Mouse (Mus musculus) midbrain, embryonic 10.5 days (tissue): ENCODE data around the gene Gpc2. TPM values are rescaled to one million over a fixed set of nuclear protein-coding genes. Genes with fewer than 3 reads are reported as not detected.

Source experiments
- DNase-seq: peaks from one replicate; pipeline ENCODE4 v3.0.0-alpha.2; 2017; ENCODE audit warnings: low spot score
- H3K27ac ChIP-seq: fragments of 300-500 bp; sonication (generic); replicated peaks from 2 replicates; pipeline ENCODE4 v1.5.1; 2016; ENCODE audit warnings: mild to moderate bottlenecking
- H3K27me3 ChIP-seq: fragments of 300-500 bp; sonication (generic); 2 replicates; pipeline ENCODE4 v1.6.1; 2016; ENCODE audit warnings: low read depth, mild to moderate bottlenecking; ENCODE audit not compliant: poor library complexity, severe bottlenecking
- H3K36me3 ChIP-seq: fragments of 300-500 bp; sonication (generic); 2 replicates; pipeline ENCODE4 v1.6.1; 2016; ENCODE audit warnings: mild to moderate bottlenecking, moderate library complexity
- H3K4me1 ChIP-seq: fragments of 300-500 bp; sonication (generic); 2 replicates; pipeline ENCODE4 v1.6.1; 2016
- H3K4me3 ChIP-seq: fragments of 300-500 bp; sonication (generic); 2 replicates; pipeline ENCODE4 v1.5.1; 2016; ENCODE audit warnings: mild to moderate bottlenecking, moderate library complexity
- H3K9me3 ChIP-seq: fragments of 300-500 bp; sonication (generic); replicated peaks from 2 replicates; pipeline ENCODE4 v1.6.1; 2016; ENCODE audit warnings: mild to moderate bottlenecking
- WGBS: fragments of 180-500 bp; shearing (Covaris S2); methylation state at CpG from one replicate; pipeline ENCODE4 v1.1.7; 2016; 5-methylcytosine and 5-hydroxymethylcytosine counted together
- polyA plus RNA-seq: library from polyadenylated mRNA; unstranded; fragments of >200 nt; fragmentation: Nextera tagmentation; extraction: Ambion mirVana; gene quantifications from 2 replicates; pipeline ENCODE4 v1.2.1, GENCODE M21; 2016

The Gpc2 gene
- polyA plus RNA-seq, 1 experiment from 2014 or later, result 42.9 TPM

DNA sequence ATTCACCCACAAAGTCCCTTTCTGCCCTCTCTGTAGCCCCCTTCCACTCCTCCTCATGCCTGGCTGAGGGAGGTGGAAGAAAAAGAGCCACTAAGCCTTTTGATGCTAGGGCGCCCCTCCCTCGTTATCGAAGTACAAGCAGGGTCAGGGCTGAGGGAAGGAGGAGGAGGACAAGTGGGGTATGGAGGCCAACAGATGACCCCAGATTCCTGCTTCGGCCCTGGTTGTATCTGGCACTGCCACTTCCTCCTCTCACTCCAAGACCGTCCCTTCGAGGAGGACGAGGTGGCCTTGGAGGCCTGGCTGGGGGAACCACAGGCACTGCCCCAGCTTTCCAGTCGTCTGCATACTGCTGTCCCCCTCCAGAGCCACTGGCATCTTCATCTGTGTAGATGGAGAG is 5.6 kb downstream of the Gpc2 start:
- Histone ChIP-seq H3K4me1 (peaks cover 83% of the 10 kb centered on the region), H3K36me3 (peaks cover 47% of the 10 kb centered on the region), H3K27me3 (peaks cover 25% of the 10 kb centered on the region), H3K4me3 (peak overlapping the region; percentile 55; the same call in 1 of the 2 replicates), H3K27ac (no peak overlapping the region), H3K9me3 (no peaks in the 10 kb centered on the region)
- no peak for DNase-seq
- 57% methylated on average over 8 of the region's 8 CpGs for WGBS

DNA sequence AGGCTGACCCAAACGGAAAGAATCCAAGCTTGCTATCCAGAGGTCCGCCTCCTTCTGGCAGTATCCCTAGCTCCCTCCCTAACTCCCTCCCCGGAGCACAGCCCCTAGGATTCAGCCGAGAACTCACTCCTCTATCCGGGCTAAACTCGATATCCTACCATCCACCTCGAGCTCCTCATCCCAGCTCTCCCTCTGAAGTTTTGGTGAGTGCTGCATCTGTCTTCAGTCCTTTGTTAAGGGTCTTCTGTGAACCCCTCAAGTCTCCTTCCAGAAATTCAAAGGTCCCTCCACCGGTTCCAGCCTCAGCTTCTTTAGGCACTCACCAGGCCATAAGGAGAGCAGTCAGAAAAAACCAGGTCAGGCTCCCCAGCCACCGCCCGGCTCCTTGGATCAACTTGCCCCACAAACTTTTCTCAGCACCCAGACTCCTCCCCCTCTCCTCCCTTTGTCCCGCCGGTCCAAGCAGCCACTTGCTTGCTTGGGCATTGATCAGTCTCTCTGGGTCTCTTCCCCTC is 7.3 kb downstream of the Gpc2 start, which contains the start of gene Gal3st4:
TSS of gene Gal3st4 (minus strand) at position 432 of the 515 bp plus-strand sequence.
- Histone ChIP-seq H3K4me3 (peak within 1 kb of the TSS; percentile 51), H3K27ac (peak within 1 kb of the TSS; percentile 84), H3K36me3 (peaks cover 34% of the 10 kb centered on the region), H3K4me1 (peaks cover 66% of the 10 kb centered on the region), H3K9me3 (no peaks in the 10 kb centered on the region), H3K27me3 (peaks cover 25% of the 10 kb centered on the region)
- peak; percentile 72 for DNase-seq
- WGBS, result 2% methylated on average over 12 of the region's 12 CpGs

DNA sequence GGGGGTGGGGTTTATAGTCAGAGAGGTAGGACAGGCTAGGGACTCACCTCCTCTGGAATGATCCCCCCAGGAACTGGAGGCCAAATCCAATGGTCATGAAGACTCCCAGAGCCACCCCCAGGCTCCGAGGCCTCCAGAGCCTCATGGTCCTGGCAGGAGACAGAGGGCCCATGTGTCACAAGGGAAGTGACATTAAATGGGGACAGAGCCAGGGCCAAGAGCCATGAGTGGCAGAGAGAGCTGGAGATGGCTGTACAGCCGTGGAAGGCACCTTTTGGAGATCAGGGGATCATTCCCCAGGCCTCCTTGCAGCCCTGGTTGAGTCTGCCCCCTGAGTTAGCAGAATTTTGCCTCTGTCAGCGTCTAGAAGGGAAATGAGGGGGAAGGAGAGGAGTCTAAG is 8.6 kb downstream of the Gpc2 start:
- H3K9me3 ChIP-seq, result no peaks in the 10 kb centered on the region
- peaks cover 14% of the 10 kb centered on the region for H3K27me3 ChIP-seq
- WGBS, result 50% methylated on average over 3 of the region's 3 CpGs
- peak overlapping the region; percentile 28; the same call in 1 of the 2 replicates for H3K27ac ChIP-seq
- peaks cover 54% of the 10 kb centered on the region for H3K4me1 ChIP-seq
- H3K4me3 ChIP-seq, result peak overlapping the region; percentile 51; the same call in 1 of the 2 replicates
- DNase-seq, result no peak
- H3K36me3 ChIP-seq, result peaks cover 34% of the 10 kb centered on the region

DNA sequence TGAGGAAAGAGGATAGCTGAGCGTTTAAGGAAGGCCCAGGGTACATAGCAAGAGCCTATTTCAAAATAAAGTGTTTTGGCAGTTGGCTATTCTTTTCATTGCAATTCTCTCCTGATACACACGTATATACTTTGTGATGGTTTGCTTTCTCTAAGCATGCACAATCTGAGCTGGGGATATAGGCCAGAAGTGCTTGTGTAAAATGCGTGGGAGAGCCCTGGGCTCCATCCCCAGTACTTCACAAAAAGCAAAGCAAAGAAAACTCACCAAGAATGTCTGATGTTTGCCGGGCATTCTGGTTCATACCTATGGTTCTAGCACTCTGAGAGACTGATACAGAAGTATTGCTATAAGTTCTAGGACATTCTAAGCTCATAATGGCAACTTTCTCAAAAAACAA is 10.8 kb downstream of the Gpc2 start:
- DNase-seq, result no peak
- no peak overlapping the region for H3K27ac ChIP-seq
- no peaks in the 10 kb centered on the region for H3K9me3 ChIP-seq
- 82% methylated on average over 4 of the region's 4 CpGs for WGBS
- H3K4me1 ChIP-seq, result peaks cover 45% of the 10 kb centered on the region
- no peak overlapping the region for H3K4me3 ChIP-seq
- H3K27me3 ChIP-seq, result peaks cover 14% of the 10 kb centered on the region
- peaks cover 21% of the 10 kb centered on the region for H3K36me3 ChIP-seq

DNA sequence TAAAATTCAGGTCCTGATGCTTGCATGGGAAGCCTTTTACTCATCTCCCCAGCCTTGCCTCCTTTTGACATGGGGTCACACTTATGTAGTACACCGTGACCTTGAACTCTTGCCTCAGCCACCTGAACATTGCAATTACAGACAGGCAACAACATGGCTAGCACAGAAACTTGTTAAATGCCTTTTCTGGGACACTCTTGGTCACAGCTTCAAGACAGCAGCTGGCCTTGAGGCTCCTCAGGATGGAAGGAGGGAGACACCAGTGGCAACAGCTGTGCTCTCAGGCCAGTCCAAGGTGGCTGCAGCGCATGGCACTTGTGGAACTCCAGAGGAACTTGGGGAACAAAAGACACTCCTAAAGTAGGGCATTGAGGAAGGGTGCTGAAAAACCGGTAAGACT is 12.7 kb downstream of the Gpc2 start:
- 88% methylated on average over 3 of the region's 3 CpGs for WGBS
- Histone ChIP-seq H3K9me3 (no peaks in the 10 kb centered on the region), H3K27me3 (peaks cover 14% of the 10 kb centered on the region), H3K4me1 (peaks cover 40% of the 10 kb centered on the region), H3K27ac (no peak overlapping the region), H3K4me3 (no peak overlapping the region), H3K36me3 (peaks cover 27% of the 10 kb centered on the region)
- DNase-seq, result peak; percentile 9

- no peaks in the 10 kb centered on the region for H3K9me3 ChIP-seq
- 95% methylated on average over 4 of the region's 4 CpGs for WGBS
- no peak overlapping the region for H3K4me3 ChIP-seq
- H3K36me3 ChIP-seq, result peaks cover 41% of the 10 kb centered on the region
- H3K27me3 ChIP-seq, result 0 out of 2 replicates have a peak, but pooled peaks cover under 1% of the 10 kb centered on the region
- DNase-seq, result no peak
- H3K27ac ChIP-seq, result no peak overlapping the region
- peaks cover 31% of the 10 kb centered on the region for H3K4me1 ChIP-seq
Observed at GRCm38 (mm10) chr5:138265712-138266111, 14.1 kb downstream of the Gpc2 start.

- H3K4me3 ChIP-seq, result peak overlapping the region; percentile 99
- peak overlapping the region; percentile 92 for H3K27ac ChIP-seq
- H3K9me3 ChIP-seq, result no peaks in the 10 kb centered on the region
- H3K4me1 ChIP-seq, result peaks cover 31% of the 10 kb centered on the region
- no peaks in the 10 kb centered on the region for H3K27me3 ChIP-seq
- 15% methylated on average over 6 of the region's 6 CpGs for WGBS
- peaks cover 56% of the 10 kb centered on the region for H3K36me3 ChIP-seq
- DNase-seq, result no peak
Observed at GRCm38 (mm10) chr5:138264207-138264578, 15.6 kb downstream of the Gpc2 start.

GRCm38 (mm10) chr5:138263260-138264206 is 16.3 kb downstream of the Gpc2 start, which contains the start of gene BC037034:
Gene BC037034, minus strand, starts transcription at chr5:138264033.
- peak within 1 kb of the TSS; percentile 99 for H3K4me3 ChIP-seq
- no peaks in the 10 kb centered on the region for H3K27me3 ChIP-seq
- under 1% methylated on average over 70 of the region's 71 CpGs for WGBS
- peaks cover 63% of the 10 kb centered on the region for H3K36me3 ChIP-seq
- H3K9me3 ChIP-seq, result no peaks in the 10 kb centered on the region
- H3K27ac ChIP-seq, result peak within 1 kb of the TSS; percentile 92
- DNase-seq, result peak; percentile 89
- peaks cover 31% of the 10 kb centered on the region for H3K4me1 ChIP-seq

- DNase-seq, result no peak
- H3K4me3 ChIP-seq, result peak overlapping the region; percentile 99
- no peaks in the 10 kb centered on the region for H3K27me3 ChIP-seq
- 75% methylated on average over 18 of the region's 18 CpGs for WGBS
- H3K9me3 ChIP-seq, result no peaks in the 10 kb centered on the region
- peaks cover 71% of the 10 kb centered on the region for H3K36me3 ChIP-seq
- peaks cover 31% of the 10 kb centered on the region for H3K4me1 ChIP-seq
- peak overlapping the region; percentile 92; the same call in 1 of the 2 replicates for H3K27ac ChIP-seq
Observed at GRCm38 (mm10) chr5:138262582-138263240, 17.1 kb downstream of the Gpc2 start.

- Histone ChIP-seq H3K27ac (no peak overlapping the region), H3K4me3 (peak overlapping the region; percentile 99), H3K9me3 (no peaks in the 10 kb centered on the region), H3K27me3 (no peaks in the 10 kb centered on the region), H3K36me3 (peaks cover 72% of the 10 kb centered on the region), H3K4me1 (peaks cover 31% of the 10 kb centered on the region)
- no peak for DNase-seq
- WGBS, result 86% methylated on average over 4 of the region's 4 CpGs
Observed at GRCm38 (mm10) chr5:138262001-138262400, 17.8 kb downstream of the Gpc2 start.

GRCm38 (mm10) chr5:138260834-138261233 is 19.0 kb downstream of the Gpc2 start:
- Histone ChIP-seq H3K27ac (no peak overlapping the region), H3K36me3 (peaks cover 61% of the 10 kb centered on the region), H3K9me3 (no peaks in the 10 kb centered on the region), H3K4me3 (no peak overlapping the region), H3K4me1 (peaks cover 42% of the 10 kb centered on the region), H3K27me3 (no peaks in the 10 kb centered on the region)
- WGBS, result 95% methylated on average over 11 of the region's 11 CpGs
- no peak for DNase-seq

- H3K27ac ChIP-seq, result no peak overlapping the region
- DNase-seq, result no peak
- peaks cover 43% of the 10 kb centered on the region for H3K4me1 ChIP-seq
- WGBS, result 90% methylated on average over 10 of the region's 10 CpGs
- H3K9me3 ChIP-seq, result no peaks in the 10 kb centered on the region
- H3K4me3 ChIP-seq, result no peak overlapping the region
- H3K27me3 ChIP-seq, result no peaks in the 10 kb centered on the region
- H3K36me3 ChIP-seq, result peaks cover 56% of the 10 kb centered on the region
Observed at GRCm38 (mm10) chr5:138260051-138260450, 19.8 kb downstream of the Gpc2 start.
